Mouse (Mus musculus) hindbrain, embryonic 12.5 days (tissue): ENCODE results near the gene Fam163b. TPM values are rescaled to one million over a fixed set of nuclear protein-coding genes. Genes with fewer than 3 reads are reported as not detected.

Experiments
- ATAC-seq: fragments of 200-750 bp; cut with Nextera tagmentation; 2 replicates; pipeline ENCODE4 v1.8.0; 2017; ENCODE audit warnings: moderate TSS enrichment; ENCODE audit not compliant: low FRiP score
- H3K27ac ChIP-seq: fragments of 300-500 bp; sonication (generic); 2 replicates; pipeline ENCODE4 v1.5.1; 2016; ENCODE audit warnings: mild to moderate bottlenecking
- H3K27me3 ChIP-seq: fragments of 300-500 bp; sonication (generic); 2 replicates; pipeline ENCODE4 v1.6.1; 2016; ENCODE audit warnings: mild to moderate bottlenecking
- H3K36me3 ChIP-seq: fragments of 300-500 bp; sonication (generic); 2 replicates; pipeline ENCODE4 v1.6.1; 2016; ENCODE audit warnings: mild to moderate bottlenecking
- H3K4me1 ChIP-seq: fragments of 300-500 bp; sonication (generic); 2 replicates; pipeline ENCODE4 v1.6.1; 2016
- H3K4me2 ChIP-seq: fragments of 300-500 bp; sonication (generic); replicated peaks from 2 replicates; pipeline ENCODE4 v1.6.1; 2016; ENCODE audit warnings: mild to moderate bottlenecking
- H3K4me3 ChIP-seq: fragments of 300-500 bp; sonication (generic); 2 replicates; pipeline ENCODE4 v1.5.1; 2016; ENCODE audit warnings: mild to moderate bottlenecking
- H3K9ac ChIP-seq: fragments of 300-500 bp; sonication (generic); 2 replicates; pipeline ENCODE4 v1.6.1; 2016; ENCODE audit warnings: mild to moderate bottlenecking, moderate library complexity
- H3K9me3 ChIP-seq: fragments of 300-500 bp; sonication (generic); replicated peaks from 2 replicates; pipeline ENCODE4 v1.6.1; 2016; ENCODE audit warnings: mild to moderate bottlenecking
- WGBS: fragments of 180-500 bp; shearing (Covaris S2); methylation state at CpG from one replicate; pipeline ENCODE4 v1.1.7; 2016; 5-methylcytosine and 5-hydroxymethylcytosine counted together
- polyA plus RNA-seq: library from polyadenylated mRNA; unstranded; fragments of >200 nt; fragmentation: Nextera tagmentation; extraction: Ambion mirVana; gene quantifications from 2 replicates; pipeline ENCODE4 v1.2.1, GENCODE M21; 2016

Fam163b gene
- polyA plus RNA-seq = 0.43 and 0.52 TPM in 2 replicates

GRCm38 (mm10) chr2:27141950-27142693 is at the start of gene Fam163b:
TSS of gene Fam163b (minus strand) at chr2:27142491.
- ATAC-seq = peak; percentile 68
- no peaks in the 10 kb centered on the region for H3K9me3 ChIP-seq
- no peaks in the 10 kb centered on the region for H3K36me3 ChIP-seq
- peak within 1 kb of the TSS; percentile 80 for H3K4me2 ChIP-seq
- no peak within 1 kb of the TSS for H3K27ac ChIP-seq
- H3K27me3 ChIP-seq = peaks cover 42% of the 10 kb centered on the region
- H3K4me1 ChIP-seq = peaks cover 6% of the 10 kb centered on the region
- peak within 1 kb of the TSS; percentile 53 for H3K9ac ChIP-seq
- H3K4me3 ChIP-seq = peak within 1 kb of the TSS; percentile 42
- WGBS = under 1% methylated on average over 52 of the region's 62 CpGs

GRCm38 (mm10) chr2:27189994-27190393 is 47.7 kb upstream of the Fam163b start:
- no peak overlapping the region for H3K9ac ChIP-seq
- H3K27ac ChIP-seq = no peak overlapping the region
- no peaks in the 10 kb centered on the region for H3K9me3 ChIP-seq
- H3K36me3 ChIP-seq = no peaks in the 10 kb centered on the region
- no peak for ATAC-seq
- no peak overlapping the region for H3K4me3 ChIP-seq
- 51% methylated on average over 4 of the region's 4 CpGs for WGBS
- no peaks in the 10 kb centered on the region for H3K4me1 ChIP-seq
- H3K4me2 ChIP-seq = no peak overlapping the region
- H3K27me3 ChIP-seq = no peaks in the 10 kb centered on the region

GRCm38 (mm10) chr2:27187531-27187930 is 45.2 kb upstream of the Fam163b start:
- Histone ChIP-seq H3K9ac (no peak overlapping the region), H3K4me1 (peaks cover 8% of the 10 kb centered on the region; the same call in 1 of the 2 replicates), H3K27me3 (no peaks in the 10 kb centered on the region), H3K4me2 (no peak overlapping the region), H3K27ac (no peak overlapping the region), H3K36me3 (no peaks in the 10 kb centered on the region), H3K4me3 (no peak overlapping the region), H3K9me3 (no peaks in the 10 kb centered on the region)
- 87% methylated on average over 6 of the region's 6 CpGs for whole genome bisulfite sequencing
- no peak for ATAC-seq

GRCm38 (mm10) chr2:27183734-27184133 is 41.4 kb upstream of the Fam163b start:
- Histone ChIP-seq H3K27me3 (no peaks in the 10 kb centered on the region), H3K4me1 (peaks cover 8% of the 10 kb centered on the region; the same call in 1 of the 2 replicates), H3K4me3 (no peak overlapping the region), H3K36me3 (no peaks in the 10 kb centered on the region), H3K9me3 (no peaks in the 10 kb centered on the region), H3K4me2 (no peak overlapping the region), H3K9ac (no peak overlapping the region), H3K27ac (peak overlapping the region; percentile 35)
- WGBS = 60% methylated on average over 12 of the region's 12 CpGs
- peak; percentile 64; the same call in 1 of the 2 replicates for ATAC-seq

- peaks cover 8% of the 10 kb centered on the region; the same call in 1 of the 2 replicates for H3K4me1 ChIP-seq
- no peaks in the 10 kb centered on the region for H3K9me3 ChIP-seq
- no peak overlapping the region for H3K9ac ChIP-seq
- no peaks in the 10 kb centered on the region for H3K27me3 ChIP-seq
- no peak for ATAC-seq
- H3K36me3 ChIP-seq = no peaks in the 10 kb centered on the region
- WGBS = 66% methylated on average over 4 of the region's 4 CpGs
- no peak overlapping the region for H3K4me3 ChIP-seq
- H3K27ac ChIP-seq = no peak overlapping the region
- H3K4me2 ChIP-seq = no peak overlapping the region
Observed at GRCm38 (mm10) chr2:27181907-27182306, 39.6 kb upstream of the Fam163b start.

GRCm38 (mm10) chr2:27179101-27179500 is 36.8 kb upstream of the Fam163b start:
- H3K9ac ChIP-seq = no peak overlapping the region
- H3K36me3 ChIP-seq = no peaks in the 10 kb centered on the region
- H3K4me3 ChIP-seq = no peak overlapping the region
- no peaks in the 10 kb centered on the region for H3K9me3 ChIP-seq
- no peak overlapping the region for H3K27ac ChIP-seq
- WGBS = 87% methylated on average over 8 of the region's 8 CpGs
- H3K4me1 ChIP-seq = peaks cover 11% of the 10 kb centered on the region; the same call in 1 of the 2 replicates
- ATAC-seq = no peak
- H3K27me3 ChIP-seq = no peaks in the 10 kb centered on the region
- no peak overlapping the region for H3K4me2 ChIP-seq

- Histone ChIP-seq H3K27ac (no peak overlapping the region), H3K27me3 (no peaks in the 10 kb centered on the region), H3K36me3 (no peaks in the 10 kb centered on the region), H3K4me2 (no peak overlapping the region), H3K4me3 (no peak overlapping the region), H3K4me1 (0 out of 2 replicates have a peak, but pooled peaks cover 3% of the 10 kb centered on the region), H3K9me3 (no peaks in the 10 kb centered on the region), H3K9ac (no peak overlapping the region)
- no peak for ATAC-seq
- 77% methylated on average over 10 of the region's 10 CpGs for WGBS
Observed at GRCm38 (mm10) chr2:27175696-27176267, 33.5 kb upstream of the Fam163b start.

GRCm38 (mm10) chr2:27174242-27174641 is 32.0 kb upstream of the Fam163b start:
- no peak for ATAC-seq
- no peaks in the 10 kb centered on the region for H3K36me3 ChIP-seq
- H3K4me2 ChIP-seq = no peak overlapping the region
- 0 out of 2 replicates have a peak, but pooled peaks cover 3% of the 10 kb centered on the region for H3K4me1 ChIP-seq
- no peaks in the 10 kb centered on the region for H3K9me3 ChIP-seq
- no peak overlapping the region for H3K4me3 ChIP-seq
- 85% methylated on average over 2 of the region's 2 CpGs for WGBS
- H3K27ac ChIP-seq = no peak overlapping the region
- H3K9ac ChIP-seq = no peak overlapping the region
- H3K27me3 ChIP-seq = no peaks in the 10 kb centered on the region

GRCm38 (mm10) chr2:27166999-27167398 is 24.7 kb upstream of the Fam163b start:
- Histone ChIP-seq H3K9ac (no peak overlapping the region), H3K4me2 (no peak overlapping the region), H3K4me1 (peaks cover 13% of the 10 kb centered on the region), H3K27me3 (peaks cover 6% of the 10 kb centered on the region), H3K36me3 (no peaks in the 10 kb centered on the region), H3K9me3 (no peaks in the 10 kb centered on the region), H3K4me3 (no peak overlapping the region), H3K27ac (no peak overlapping the region)
- ATAC-seq = no peak
- 15% methylated on average over 2 of the region's 2 CpGs for WGBS

GRCm38 (mm10) chr2:27166074-27166473 is 23.8 kb upstream of the Fam163b start:
- WGBS = 85% methylated on average over 2 of the region's 2 CpGs
- ATAC-seq = no peak
- no peak overlapping the region for H3K27ac ChIP-seq

GRCm38 (mm10) chr2:27164796-27165590 is 22.7 kb upstream of the Fam163b start, which contains the start of gene Dbh:
TSS of gene Dbh (plus strand) at chr2:27165233.
- Histone ChIP-seq H3K27ac (no peak within 1 kb of the TSS), H3K4me1 (peaks cover 13% of the 10 kb centered on the region), H3K9me3 (no peaks in the 10 kb centered on the region), H3K36me3 (no peaks in the 10 kb centered on the region), H3K4me2 (no peak within 1 kb of the TSS), H3K4me3 (no peak within 1 kb of the TSS), H3K9ac (no peak within 1 kb of the TSS), H3K27me3 (peaks cover 6% of the 10 kb centered on the region)
- 80% methylated on average over 12 of the region's 12 CpGs for WGBS
- ATAC-seq = no peak

More at GRCm38 (mm10) chr2:27166074-27166473, 23.8 kb upstream of the Fam163b start:
- Histone ChIP-seq H3K36me3 (no peaks in the 10 kb centered on the region), H3K4me1 (peaks cover 13% of the 10 kb centered on the region), H3K4me2 (no peak overlapping the region), H3K9me3 (no peaks in the 10 kb centered on the region), H3K9ac (no peak overlapping the region), H3K4me3 (no peak overlapping the region), H3K27me3 (peaks cover 6% of the 10 kb centered on the region)

GRCm38 (mm10) chr2:27163851-27164250 is 21.6 kb upstream of the Fam163b start:
- Histone ChIP-seq H3K27ac (no peak overlapping the region), H3K4me1 (peaks cover 13% of the 10 kb centered on the region), H3K36me3 (no peaks in the 10 kb centered on the region), H3K4me3 (no peak overlapping the region), H3K9me3 (no peaks in the 10 kb centered on the region), H3K9ac (no peak overlapping the region), H3K4me2 (no peak overlapping the region), H3K27me3 (peaks cover 6% of the 10 kb centered on the region)
- 80% methylated on average over 5 of the region's 5 CpGs for WGBS
- no peak for ATAC-seq
